Mouse (Mus musculus) embryonic fibroblast, embryonic 13.5 days (primary cell): ENCODE data around the gene Mnd1.

Experiments
- CTCF ChIP-seq: IDR thresholded peaks from 2 replicates; pipeline ENCODE4 v1.5.1; 2011; ENCODE audit warnings: mild to moderate bottlenecking, control low read depth, low read length, moderate library complexity, borderline replicate concordance; ENCODE audit not compliant: insufficient read depth
- POLR2A ChIP-seq: IDR thresholded peaks from 2 replicates; pipeline ENCODE4 v1.6.1; 2011; ENCODE audit warnings: low read depth, mild to moderate bottlenecking, control low read depth, low read length, moderate library complexity

DNA sequence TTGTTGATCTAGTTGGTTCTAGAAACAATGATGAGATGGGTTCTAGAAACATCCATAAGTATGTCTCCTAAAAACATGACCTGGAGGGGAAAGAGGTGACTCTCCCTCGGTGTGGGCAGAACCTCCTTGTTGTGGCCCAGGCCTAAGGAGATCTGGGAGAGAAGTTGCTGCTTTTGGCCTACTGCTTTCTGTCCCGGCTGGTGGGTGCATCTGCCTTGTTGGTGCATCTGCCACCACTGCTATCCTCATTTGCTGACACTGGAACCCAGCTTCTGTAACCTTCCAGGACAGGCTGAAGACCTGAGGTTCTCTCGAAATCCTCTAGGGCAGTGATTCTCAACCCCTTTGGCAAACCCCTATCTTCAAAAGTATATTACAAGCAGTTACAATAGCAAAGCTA, 9.8 kb upstream of the Mnd1 start:
- no peak for TF ChIP-seq CTCF
- no peak for TF ChIP-seq POLR2A
